In the genomic region with DNA sequence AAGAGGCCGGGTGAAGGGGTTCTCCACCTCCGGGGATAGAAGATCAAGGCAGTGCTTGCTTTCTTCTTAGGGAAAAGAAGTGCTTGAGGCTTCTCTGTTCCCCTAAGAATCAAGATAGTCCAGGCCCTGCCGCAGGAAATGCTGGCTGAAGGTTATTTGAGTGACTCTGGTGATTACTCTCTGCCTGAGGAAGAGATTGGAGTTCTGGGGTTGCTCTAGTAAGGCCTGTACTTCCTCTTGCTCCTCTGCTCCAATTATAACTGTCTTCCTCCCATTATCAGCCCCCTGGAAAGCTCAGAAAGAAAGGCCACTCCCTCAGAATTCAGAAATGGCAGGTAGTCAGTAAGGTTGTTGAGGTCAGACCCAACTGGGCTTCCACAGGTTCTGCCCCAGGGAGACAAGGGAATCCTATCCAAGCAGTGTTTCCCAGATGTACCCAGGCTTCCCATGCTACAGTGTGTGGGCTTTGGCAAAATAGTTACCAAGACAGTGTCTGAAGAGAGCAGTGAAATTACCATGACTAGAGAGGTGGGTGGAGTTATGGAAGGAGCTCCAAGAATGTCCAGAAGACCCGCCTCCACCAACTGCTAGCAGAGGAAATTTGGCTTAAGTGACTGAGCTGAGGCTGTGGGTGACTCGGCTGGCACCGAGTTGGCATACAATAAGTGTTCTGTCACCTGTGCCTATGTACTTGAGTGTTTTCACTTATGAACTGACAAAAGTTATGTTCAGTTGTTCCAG, we compare ENCODE assay signal across 9 mouse cellular contexts. TPM values are rescaled to one million over a fixed set of nuclear protein-coding genes. Genes with fewer than 3 reads are reported as not detected.
DNase-seq lines count a peak whose midpoint lies in the region; ATAC-seq and TF ChIP-seq lines count a peak whose summit lies in the region.
"Had no signal": no experiment of that assay in that cellular context is flagged by ENCODE, and none has a peak within 500 bp of the region (broad histone marks: within the 10 kb centered on the region; RNA-seq: fewer than 3 reads in every experiment).

No protein-coding gene starts in this region.

- no peak for ATAC-seq in heart, postnatal 0 days (ENCODE audit: insufficient read depth, low read depth)

- no peak overlapping the region for H3K9ac ChIP-seq in heart, postnatal 0 days (replicated peaks; ENCODE audit: low read depth, low read length)
- H3K9ac ChIP-seq: hindbrain, embryonic 14.5 days had no signal

- peak; percentile 9 to 22 for DNase-seq in frontal cortex, adult 2 months (ENCODE audit: extremely low spot score in 1 of 2, low spot score in 1 of 2)
- DNase-seq in frontal cortex, postnatal 10 days (ENCODE audit: low spot score in 2 of 2) = no peak
- peak; percentile 41 for DNase-seq in right cerebral cortex, adult 18-20 months
- DNase-seq in right cerebral cortex, postnatal 4 days = no peak
- DNase-seq in heart, postnatal 0 days (ENCODE audit: low spot score) = no peak
- peak; percentile 14 to 50 for DNase-seq in lung, postnatal 4 days
- DNase-seq in layer of hippocampus, adult 18-20 months (ENCODE audit: low spot score in 2 of 2) = no peak
- no peak for DNase-seq in layer of hippocampus, adult 8-10 months (ENCODE audit: low spot score in 2 of 2)

- H3K27ac ChIP-seq in heart, postnatal 0 days (ENCODE audit: low read depth) = peak overlapping the region; percentile 80
- H3K27ac ChIP-seq: hindbrain, embryonic 14.5 days had no signal

- H3K4me3 ChIP-seq in heart, postnatal 0 days (ENCODE audit: low read depth, low read length) = no peak overlapping the region

- H3K9me3 ChIP-seq in heart, postnatal 0 days (replicated peaks; ENCODE audit: control insufficient read depth, low read length) = no peaks in the 10 kb centered on the region

- H3K27me3 ChIP-seq in heart, postnatal 0 days (ENCODE audit: control insufficient read depth, insufficient read depth, low read length) = no peaks in the 10 kb centered on the region

- H3K4me1 ChIP-seq in heart, postnatal 0 days (ENCODE audit: control insufficient read depth, insufficient read depth) = peaks cover 8% of the 10 kb centered on the region; the same call in 1 of the 2 replicates

- WGBS in heart, postnatal 0 days = 44% methylated on average over 6 of the region's 6 CpGs

- no peak overlapping the region for H3K4me2 ChIP-seq in heart, postnatal 0 days (ENCODE audit: low read depth, low read length)
- H3K4me2 ChIP-seq: hindbrain, embryonic 14.5 days had no signal

- TF ChIP-seq CTCF in heart, postnatal 0 days (IDR thresholded peaks at IDR 0.05; ENCODE audit: low read depth) = no peak

- TF ChIP-seq EP300 in heart, postnatal 0 days (IDR thresholded peaks at IDR 0.05; ENCODE audit: low read depth) = no peak

- no peaks in the 10 kb centered on the region for H3K36me3 ChIP-seq in heart, postnatal 0 days (replicated peaks; ENCODE audit: control insufficient read depth, insufficient read depth, low read length)

RNA-seq across cellular contexts. Expression of a gene that starts 39.2 kb away (rescaled TPM):
- 21.4 and 23.5 TPM in 2 replicates for polyA plus RNA-seq in frontal cortex, adult 2 months (2012; rRNA removed)
- 102 and 128 TPM in 2 replicates for total RNA-seq in heart, postnatal 0 days (2014; rRNA removed; ENCODE audit: low replicate concordance)
- 107 and 116 TPM in 2 replicates for polyA plus RNA-seq in heart, postnatal 0 days (2015; fragmentation: Nextera tagmentation; extraction: Ambion mirVana)
- 10 to 100 TPM; 19.8 to 20.1 TPM for total RNA-seq in layer of hippocampus, adult 18-20 months (2021)
- total RNA-seq in layer of hippocampus, adult 8-10 months (2022) = 10 to 100 TPM; 20.7 to 56.0 (median 33.5) TPM

Comparison
In these comparisons a context has a peak if more than half of its experiments do, and no peak if none do; other contexts are left out.
1. DNase-seq: peak in frontal cortex, adult 2 months (2 of 2), right cerebral cortex, adult 18-20 months (single experiment) and lung, postnatal 4 days (2 of 2); none in frontal cortex, postnatal 10 days (0 of 2), right cerebral cortex, postnatal 4 days (single experiment), heart, postnatal 0 days (single experiment), layer of hippocampus, adult 18-20 months (0 of 2) and layer of hippocampus, adult 8-10 months (0 of 2).